Mouse (Mus musculus) G1E (cell line): ENCODE measurements around the gene Sdk1.

Experiments
- CTCF ChIP-seq: IDR thresholded peaks from 2 replicates; pipeline ENCODE4 v1.5.1; 2012; ENCODE audit warnings: low read depth, low read length, inconsistent platforms, mixed read lengths
- GATA1 ChIP-seq: IDR thresholded peaks from 2 replicates; pipeline ENCODE4 v1.6.1; 2012; ENCODE audit warnings: borderline replicate concordance, low read length, inconsistent platforms, mixed read lengths
- GATA2 ChIP-seq: IDR thresholded peaks from 2 replicates; pipeline ENCODE4 v1.6.1; 2012; ENCODE audit warnings: low read depth, low read length, inconsistent platforms, borderline replicate concordance
- POLR2AphosphoS5 ChIP-seq: IDR thresholded peaks from 2 replicates; pipeline ENCODE4 v1.6.1; 2012; ENCODE audit warnings: low read depth, low read length, inconsistent platforms; ENCODE audit not compliant: insufficient replicate concordance
- TAL1 ChIP-seq: conservative IDR thresholded peaks from 2 replicates; pipeline ENCODE4 v1.6.1; 2012; ENCODE audit warnings: low read depth, low read length, inconsistent platforms, mixed read lengths

DNA sequence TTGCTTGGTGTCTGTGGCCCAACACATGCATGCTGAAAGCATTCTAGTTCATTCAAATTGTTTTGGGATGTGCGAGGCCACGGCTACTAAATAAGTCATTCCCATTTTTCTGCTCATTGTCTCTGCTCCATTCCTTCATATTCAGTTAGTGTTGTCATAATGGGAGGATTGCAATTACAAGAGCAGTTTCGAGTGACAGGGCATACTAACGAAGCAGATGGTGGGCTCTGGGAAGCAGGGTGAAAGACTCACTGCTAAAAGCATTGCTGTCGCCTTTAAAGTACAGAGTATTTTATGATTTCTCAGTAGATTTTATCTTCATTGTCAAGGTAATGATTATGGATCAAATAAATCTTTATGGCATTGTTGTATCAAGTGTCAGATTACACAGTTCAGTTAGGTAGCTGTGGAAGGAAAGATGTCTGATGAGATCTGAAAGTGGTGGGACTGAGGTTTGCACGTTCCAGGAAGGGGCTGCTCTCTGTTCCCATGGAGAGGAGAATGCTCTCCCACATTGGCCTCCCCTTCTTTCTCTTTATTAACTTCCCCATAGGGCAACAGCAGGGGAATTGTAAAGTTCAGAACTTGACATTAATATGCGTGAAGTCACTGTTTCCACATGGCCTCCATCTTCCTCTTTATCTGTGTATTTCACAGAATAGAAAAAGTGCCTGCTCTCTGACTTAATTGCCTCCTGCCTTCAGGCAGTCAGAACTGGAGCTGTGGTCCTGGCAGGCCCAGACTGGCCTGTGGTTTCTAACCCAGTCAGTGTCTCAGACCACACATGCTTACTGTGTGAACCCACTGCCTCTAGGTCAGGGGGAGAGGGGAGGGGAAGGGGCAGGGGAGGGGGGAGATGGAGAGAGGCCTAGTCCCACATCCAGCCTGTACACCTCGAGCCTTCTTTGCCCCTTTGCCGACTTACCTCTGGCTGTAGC lies 138.8 kb downstream of the Sdk1 start:
- no peak for TF ChIP-seq CTCF
- no peak for TF ChIP-seq GATA1
- no peak for TF ChIP-seq POLR2AphosphoS5
- no peak for TF ChIP-seq TAL1
- TF ChIP-seq GATA2, result no peak
